Mouse (Mus musculus): Measurements from ENCODE around the gene Kremen1. TPM values are rescaled to one million over a fixed set of nuclear protein-coding genes. Genes with fewer than 3 reads are reported as not detected.

The Kremen1 gene
- total and polyA plus RNA-seq, 3 experiments: 1.3 to 4.1 TPM; not detected in 1

GRCm38 (mm10) chr11:5259944-5260598 is 1.3 kb downstream of the Kremen1 start:
- no peak for TF ChIP-seq POLR2A (IDR thresholded peaks at IDR 0.05; ENCODE audit: control insufficient read depth in 1 of 2, insufficient read depth in 1 of 2, low read depth in 1 of 2, low read length in 2 of 2, poor library complexity in 1 of 2)
- TF ChIP-seq ZMIZ1 (IDR thresholded peaks at IDR 0.05; ENCODE audit: low read depth, low read length): no peak
- no peak for TF ChIP-seq BHLHE40 (IDR thresholded peaks at IDR 0.05; ENCODE audit: borderline replicate concordance, low read depth, low read length)
- TF ChIP-seq TCF12 (IDR thresholded peaks at IDR 0.05; ENCODE audit: low read depth, low read length): no peak
- TF ChIP-seq MXI1 (IDR thresholded peaks at IDR 0.05; ENCODE audit: low read depth, low read length): no peak
- no peak for TF ChIP-seq SIN3A (IDR thresholded peaks at IDR 0.05; ENCODE audit: low read length)
- TF ChIP-seq ETS1 (IDR thresholded peaks at IDR 0.05; ENCODE audit: low read depth, low read length): no peak
- no peak for TF ChIP-seq MYB (IDR thresholded peaks at IDR 0.05; ENCODE audit: low read depth, low read length)
- no peak for TF ChIP-seq RAD21 (IDR thresholded peaks at IDR 0.05; ENCODE audit: low read depth, low read length)
- TF ChIP-seq MEF2A (IDR thresholded peaks at IDR 0.05; ENCODE audit: extremely low read depth, insufficient replicate concordance, low read depth, low read length, poor library complexity, severe bottlenecking): no peak
- TF ChIP-seq CHD1 (IDR thresholded peaks at IDR 0.05; ENCODE audit: low read depth, low read length): no peak
- no peak for TF ChIP-seq TBP (IDR thresholded peaks at IDR 0.05; ENCODE audit: low read depth, low read length)
- no peak for TF ChIP-seq RCOR1 (IDR thresholded peaks at IDR 0.05; ENCODE audit: low read depth, low read length)
- TF ChIP-seq E2F4 (IDR thresholded peaks at IDR 0.05; ENCODE audit: borderline replicate concordance, low read depth, low read length): no peak
- no peak for TF ChIP-seq ZKSCAN1 (IDR thresholded peaks at IDR 0.05; ENCODE audit: low read depth, low read length)
- TF ChIP-seq CTCF (IDR thresholded peaks at IDR 0.05 in 2 of 3, conservative IDR thresholded peaks at IDR 0.05 in 1 of 3; ENCODE audit: control insufficient read depth in 1 of 3, insufficient read depth in 1 of 3, low read depth in 2 of 3, low read length in 3 of 3, poor library complexity in 1 of 3, severe bottlenecking in 1 of 3): no peak
- no peak for TF ChIP-seq UBTF (IDR thresholded peaks at IDR 0.05; ENCODE audit: borderline replicate concordance, insufficient read depth, low read depth, low read length)
- TF ChIP-seq ZC3H11A (IDR thresholded peaks at IDR 0.05; ENCODE audit: low read depth, low read length): no peak
- no peak for TF ChIP-seq ELF1 (IDR thresholded peaks at IDR 0.05; ENCODE audit: low read depth, low read length)
- H3K9ac ChIP-seq (ENCODE audit: control insufficient read depth, low read depth, low read length, poor library complexity, severe bottlenecking): no peak overlapping the region
- no peaks in the 10 kb centered on the region; the same call in 1 of the 2 replicates for H3K79me2 ChIP-seq (ENCODE audit: control insufficient read depth, insufficient read depth, low read length, poor library complexity)
- H3K4me3 ChIP-seq (ENCODE audit: control insufficient read depth in 1 of 2, insufficient read depth in 1 of 2, low read depth in 2 of 2, low read length in 2 of 2): no peak overlapping the region
- no peaks in the 10 kb centered on the region for H3K4me1 ChIP-seq (ENCODE audit: control insufficient read depth in 1 of 2, insufficient read depth in 2 of 2, low read length in 2 of 2)
- no peak overlapping the region for H3K27ac ChIP-seq (ENCODE audit: control insufficient read depth, low read depth, low read length)
- DNase-seq (ENCODE audit: low read depth, low spot score): no peak
- H3K27me3 ChIP-seq (ENCODE audit: control insufficient read depth in 1 of 2, insufficient read depth in 2 of 2, low read length in 2 of 2): peaks cover 6 to 13% of the 10 kb centered on the region in 2 experiments
- no peaks in the 10 kb centered on the region for H3K9me3 ChIP-seq (replicated peaks; ENCODE audit: insufficient read depth, low read length)
- no peaks in the 10 kb centered on the region for H3K36me3 ChIP-seq (ENCODE audit: control insufficient read depth in 1 of 2, insufficient read depth in 2 of 2, low read length in 2 of 2)

- H3K36me3 ChIP-seq (ENCODE audit: control insufficient read depth in 1 of 2, insufficient read depth in 2 of 2, low read length in 2 of 2): no peaks in the 10 kb centered on the region
- no peak overlapping the region for H3K9ac ChIP-seq (ENCODE audit: control insufficient read depth, low read depth, low read length, poor library complexity, severe bottlenecking)
- no peaks in the 10 kb centered on the region; the same call in 1 of the 2 replicates for H3K79me2 ChIP-seq (ENCODE audit: control insufficient read depth, insufficient read depth, low read length, poor library complexity)
- H3K9me3 ChIP-seq (replicated peaks; ENCODE audit: insufficient read depth, low read length): no peaks in the 10 kb centered on the region
- H3K4me3 ChIP-seq (ENCODE audit: control insufficient read depth in 1 of 2, insufficient read depth in 1 of 2, low read depth in 2 of 2, low read length in 2 of 2): no peak overlapping the region
- DNase-seq (ENCODE audit: low read depth, low spot score): no peak
- TF ChIP-seq TAL1 (IDR thresholded peaks at IDR 0.05; ENCODE audit: low read length): no peak
- no peak for TF ChIP-seq POLR2A (IDR thresholded peaks at IDR 0.05; ENCODE audit: control insufficient read depth in 1 of 2, insufficient read depth in 1 of 2, low read depth in 1 of 2, low read length in 2 of 2, poor library complexity in 1 of 2)
- TF ChIP-seq TCF12 (IDR thresholded peaks at IDR 0.05; ENCODE audit: low read depth, low read length): no peak
- no peak for TF ChIP-seq MEF2A (IDR thresholded peaks at IDR 0.05; ENCODE audit: extremely low read depth, insufficient replicate concordance, low read depth, low read length, poor library complexity, severe bottlenecking)
- TF ChIP-seq GATA1 (IDR thresholded peaks at IDR 0.05; ENCODE audit: low read depth, low read length): no peak
- TF ChIP-seq RCOR1 (IDR thresholded peaks at IDR 0.05; ENCODE audit: low read depth, low read length): no peak
- TF ChIP-seq JUND (IDR thresholded peaks at IDR 0.05; ENCODE audit: low read depth, low read length): no peak
- TF ChIP-seq UBTF (IDR thresholded peaks at IDR 0.05; ENCODE audit: borderline replicate concordance, insufficient read depth, low read depth, low read length): no peak
- no peak for TF ChIP-seq CHD2 (IDR thresholded peaks at IDR 0.05; ENCODE audit: low read length)
- TF ChIP-seq SIN3A (IDR thresholded peaks at IDR 0.05; ENCODE audit: low read length): no peak
- TF ChIP-seq HCFC1 (IDR thresholded peaks at IDR 0.05; ENCODE audit: low read depth, low read length): no peak
- H3K4me1 ChIP-seq (ENCODE audit: control insufficient read depth in 1 of 2, insufficient read depth in 2 of 2, low read length in 2 of 2): peaks cover 3 to 5% of the 10 kb centered on the region in 2 experiments; a peak in 2 of 4 replicates
- no peak overlapping the region for H3K27ac ChIP-seq (ENCODE audit: control insufficient read depth, low read depth, low read length)
- peaks cover 6 to 13% of the 10 kb centered on the region in 2 experiments for H3K27me3 ChIP-seq (ENCODE audit: control insufficient read depth in 1 of 2, insufficient read depth in 2 of 2, low read length in 2 of 2)
Measured at GRCm38 (mm10) chr11:5258036-5258435, 3.3 kb downstream of the Kremen1 start.
